Mouse (Mus musculus) hindlimb bud, embryonic 11.5 days (tissue): ENCODE data around the gene Zfp541.

Experiments
- DNase-seq: peaks from one replicate; pipeline ENCODE4 v3.0.0-alpha.2; 2012; ENCODE audit warnings: low read depth, low spot score; ENCODE audit errors: extremely low spot score

Zfp541 gene

DNA sequence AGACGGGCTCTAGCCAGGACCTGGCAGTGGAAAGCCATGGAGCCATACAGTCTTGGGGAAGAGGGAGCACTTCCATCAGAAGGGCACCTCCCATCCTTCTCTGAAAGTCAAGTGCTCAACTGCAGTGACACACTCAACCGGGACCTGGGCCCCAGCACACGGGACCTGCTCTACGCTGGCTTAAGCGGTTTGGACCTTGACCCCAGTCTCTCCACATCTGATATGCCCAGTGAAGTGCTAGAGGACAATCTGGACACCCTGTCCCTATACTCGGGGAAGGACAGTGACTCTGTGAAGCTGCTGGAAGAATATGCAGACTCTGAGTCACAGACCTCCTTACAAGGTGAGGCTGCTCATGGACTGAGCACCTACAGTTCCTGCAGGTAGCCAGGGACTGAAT lies 10.3 kb downstream of the Zfp541 start:
- DNase-seq: no peak

DNA sequence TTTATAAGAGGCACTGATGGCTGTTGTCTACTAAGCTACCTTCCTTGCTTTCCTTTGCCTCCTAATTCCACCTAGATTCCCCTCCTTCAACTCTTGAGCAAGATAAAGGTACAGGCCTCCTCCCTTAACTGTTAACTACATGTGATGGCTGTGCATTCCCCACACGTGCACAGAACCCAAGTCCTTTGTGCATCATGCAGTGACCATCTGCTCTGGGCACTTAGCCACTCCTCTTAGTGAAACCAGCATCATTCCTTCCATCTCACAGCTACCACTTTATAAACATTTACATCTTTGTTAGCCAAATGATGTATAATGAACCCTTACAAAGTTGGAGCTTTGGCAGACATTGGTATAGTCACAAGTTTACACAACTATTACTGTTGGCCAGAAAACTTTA lies 18.3 kb downstream of the Zfp541 start:
- no peak for DNase-seq

DNA sequence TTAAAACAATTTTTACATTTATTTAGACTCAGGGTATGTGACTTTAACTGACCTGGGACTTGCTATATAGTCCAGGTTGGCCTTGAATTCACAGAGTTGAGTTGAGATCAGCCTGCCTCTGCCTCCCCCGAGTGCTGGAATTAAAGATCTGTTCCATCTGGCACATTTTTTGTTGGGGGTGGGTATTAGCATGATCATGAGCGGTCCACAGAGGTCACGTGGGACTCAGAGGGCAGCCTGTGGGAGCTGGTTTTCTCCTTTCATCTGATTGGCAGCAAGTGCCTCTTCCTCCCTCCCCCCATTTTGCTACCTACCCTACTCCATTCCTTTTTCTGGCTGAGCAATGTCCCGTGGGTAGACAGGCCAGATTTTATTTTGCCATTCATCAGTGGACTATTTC lies 19.0 kb downstream of the Zfp541 start:
- DNase-seq: no peak

DNA sequence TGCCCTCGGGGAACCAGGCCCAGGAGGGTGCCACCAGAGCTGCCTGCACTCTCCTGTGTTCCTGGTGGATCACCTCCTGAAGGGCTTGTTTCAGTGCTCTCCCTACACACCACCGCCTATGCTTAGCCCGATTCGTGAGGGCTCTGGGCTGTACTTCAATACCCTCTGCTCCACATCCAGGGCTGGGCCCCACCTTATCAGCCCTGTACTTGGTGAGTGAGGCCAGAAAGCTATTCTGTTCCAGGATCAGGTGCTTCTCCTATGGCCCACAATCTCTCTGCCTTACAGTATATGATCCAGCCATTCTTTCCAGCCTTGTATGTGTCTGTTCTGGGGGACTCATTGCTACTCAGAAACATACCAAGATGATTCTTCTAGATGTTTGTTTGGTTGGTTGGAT lies 21.7 kb downstream of the Zfp541 start:
- DNase-seq: no peak

DNA sequence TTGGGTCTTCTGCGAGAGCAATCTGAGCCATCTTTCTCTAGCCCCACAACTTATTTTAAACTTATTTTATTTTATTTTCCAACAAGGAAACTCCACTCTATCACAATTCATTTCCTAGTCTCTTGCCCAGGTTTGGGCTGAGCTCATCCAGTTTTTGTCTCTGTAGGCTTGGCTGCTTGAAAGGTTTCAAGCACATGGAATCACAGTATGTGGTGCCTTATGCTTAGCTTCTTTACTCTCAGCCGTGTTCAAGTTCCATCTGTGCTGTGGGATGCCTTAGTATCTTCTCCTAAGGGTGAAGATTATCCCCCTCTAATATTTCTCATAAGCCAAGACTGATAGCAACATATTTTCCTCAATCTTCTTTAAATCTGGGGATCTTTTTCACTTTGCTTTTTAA lies 26.0 kb downstream of the Zfp541 start:
- no peak for DNase-seq

DNA sequence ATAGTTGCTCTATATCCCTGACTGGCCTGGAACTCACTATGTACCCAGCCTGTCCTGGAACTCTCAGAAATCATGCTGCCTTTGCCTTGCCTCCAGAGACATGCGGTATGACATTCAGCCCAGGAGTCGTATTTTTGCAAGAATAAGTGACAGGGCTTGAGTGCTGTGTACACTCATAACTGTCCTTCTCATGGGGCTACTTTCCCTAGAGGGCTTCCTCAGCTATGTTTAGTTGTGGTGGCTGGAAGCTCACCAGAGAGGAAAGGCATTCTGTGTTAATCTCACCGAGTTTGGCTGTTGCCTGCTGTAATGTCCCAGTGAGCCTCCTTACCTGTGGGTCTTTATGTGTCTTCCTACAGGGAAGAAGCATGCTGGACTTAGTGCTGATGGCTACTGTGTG lies 33.0 kb downstream of the Zfp541 start:
- no peak for DNase-seq

DNA sequence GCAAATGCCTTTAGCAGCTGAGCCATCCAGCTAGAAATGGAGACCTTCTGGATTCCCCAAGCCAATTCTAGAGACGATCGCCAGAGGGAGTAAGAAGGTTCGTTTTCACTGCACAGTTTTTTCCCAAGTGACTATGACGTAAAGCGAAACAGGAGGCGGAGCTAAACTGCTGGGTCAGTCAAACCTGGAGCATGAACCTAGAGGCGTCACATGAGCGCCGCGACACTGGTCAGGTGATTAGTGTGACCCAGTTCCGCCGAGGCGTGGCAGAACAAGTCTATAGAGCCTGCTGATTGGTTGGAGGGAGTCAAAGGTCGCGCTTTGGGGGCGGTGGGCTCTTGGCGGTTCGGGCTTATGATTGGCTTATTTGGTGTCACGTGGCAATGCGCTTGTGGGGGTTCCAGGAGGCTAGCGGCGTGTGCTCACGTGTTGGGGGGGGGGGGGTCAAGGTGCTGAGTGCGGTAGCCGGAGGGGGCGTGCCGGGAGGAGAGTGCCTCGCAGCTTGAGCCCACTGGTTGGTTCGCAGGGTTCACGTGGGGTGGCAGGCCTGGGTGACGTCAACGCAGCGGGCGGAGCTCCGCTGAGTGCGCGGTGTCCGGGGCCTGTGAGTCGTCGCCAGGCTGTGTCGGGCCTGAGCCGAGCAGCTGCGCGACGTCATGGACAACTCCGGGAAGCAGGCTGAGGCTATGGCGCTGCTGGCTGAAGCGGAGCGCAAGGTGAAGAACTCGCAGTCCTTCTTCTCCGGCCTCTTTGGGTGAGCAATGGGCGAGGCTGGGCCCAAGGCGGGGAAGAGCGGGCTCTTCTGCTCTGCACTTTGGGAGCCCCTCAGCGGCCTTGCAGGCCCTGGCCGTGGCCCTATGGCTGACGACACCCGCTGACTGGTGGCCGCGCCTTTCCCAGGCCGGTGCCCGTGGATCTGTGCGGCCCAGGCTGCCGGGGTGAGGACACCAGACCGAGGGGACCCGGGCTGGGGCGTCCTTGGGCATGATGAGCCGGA lies 36.7 kb downstream of the Zfp541 start, which contains the start of gene Napa:
Gene Napa (plus strand): TSS at position 438 of the 997 bp plus-strand sequence.
- DNase-seq: peak; percentile 99

DNA sequence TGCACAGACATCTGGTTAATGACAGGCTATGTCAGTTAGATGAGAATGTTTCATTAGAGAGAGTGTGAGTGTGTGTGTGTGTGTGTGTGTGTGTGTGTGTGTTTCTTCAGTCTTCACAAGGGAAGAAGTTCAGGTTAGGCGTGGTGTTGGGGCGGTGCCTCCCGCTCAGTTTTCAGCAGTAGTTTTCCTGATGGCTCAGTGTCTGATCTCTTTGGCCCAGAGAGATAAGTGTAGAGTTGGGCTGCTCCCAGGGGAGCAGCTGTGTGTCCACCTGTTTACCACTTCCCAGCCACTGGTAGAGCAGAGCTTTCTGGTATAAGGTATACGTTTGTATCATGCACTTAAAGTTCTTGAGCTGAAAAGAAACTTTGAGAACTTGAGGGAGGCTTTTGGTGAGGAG lies 38.3 kb downstream of the Zfp541 start:
- no peak for DNase-seq

DNA sequence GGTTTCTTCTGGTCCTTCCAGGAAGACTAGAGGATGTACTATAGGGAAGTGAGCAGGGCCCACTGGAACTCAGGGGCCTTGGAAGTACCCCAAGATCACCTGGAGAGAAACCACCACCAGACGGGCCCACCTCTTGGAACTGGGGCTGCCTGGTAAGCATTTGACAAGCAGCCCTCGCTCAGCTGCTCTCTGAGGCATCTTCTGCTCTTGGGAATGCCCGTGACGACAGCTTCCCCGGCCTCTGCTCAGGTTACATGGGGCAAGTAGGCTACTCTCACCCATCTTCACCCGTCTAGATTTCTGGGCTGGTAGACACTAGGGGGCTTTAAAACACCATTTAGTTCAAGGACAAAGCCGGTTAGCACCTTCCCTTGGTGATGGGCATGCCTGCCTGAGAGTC lies 39.5 kb downstream of the Zfp541 start:
- DNase-seq: no peak

DNA sequence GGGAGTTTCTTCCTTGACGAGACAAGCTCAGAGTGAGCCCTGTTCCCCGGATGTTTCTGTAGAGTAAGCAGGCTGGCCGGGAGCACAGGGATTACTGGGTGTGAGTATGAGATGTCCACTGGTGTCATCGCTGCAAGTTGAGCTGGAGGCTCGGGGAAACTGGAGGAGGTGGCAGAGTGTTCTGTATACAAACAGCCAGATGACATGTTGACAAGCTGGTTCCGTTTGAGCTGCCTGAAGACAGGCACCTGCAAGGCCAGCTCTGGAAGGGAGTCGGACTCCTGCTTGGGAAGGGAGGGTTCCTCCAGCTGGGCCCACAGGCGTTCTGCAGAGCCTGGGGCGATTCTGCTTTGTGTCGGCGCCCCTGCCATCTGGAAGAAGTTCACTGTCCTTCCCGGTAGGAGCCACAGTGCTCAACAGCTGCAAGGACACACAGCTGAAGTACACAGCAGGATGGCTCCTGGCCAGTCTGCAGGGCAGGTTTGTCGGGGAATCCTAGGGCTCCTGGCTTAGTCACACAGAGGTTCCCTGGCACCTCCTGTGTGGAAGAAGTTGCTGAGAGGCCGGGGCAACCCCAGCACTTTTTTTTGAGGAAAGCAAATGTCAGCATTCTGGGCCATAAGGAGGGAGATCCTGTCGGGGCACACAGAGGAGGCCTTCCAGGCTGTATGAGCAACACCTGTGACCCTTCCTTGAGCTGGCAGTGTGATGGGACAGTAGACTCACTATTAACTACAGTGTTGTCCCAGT lies 40.3 kb downstream of the Zfp541 start:
- no peak for DNase-seq

DNA sequence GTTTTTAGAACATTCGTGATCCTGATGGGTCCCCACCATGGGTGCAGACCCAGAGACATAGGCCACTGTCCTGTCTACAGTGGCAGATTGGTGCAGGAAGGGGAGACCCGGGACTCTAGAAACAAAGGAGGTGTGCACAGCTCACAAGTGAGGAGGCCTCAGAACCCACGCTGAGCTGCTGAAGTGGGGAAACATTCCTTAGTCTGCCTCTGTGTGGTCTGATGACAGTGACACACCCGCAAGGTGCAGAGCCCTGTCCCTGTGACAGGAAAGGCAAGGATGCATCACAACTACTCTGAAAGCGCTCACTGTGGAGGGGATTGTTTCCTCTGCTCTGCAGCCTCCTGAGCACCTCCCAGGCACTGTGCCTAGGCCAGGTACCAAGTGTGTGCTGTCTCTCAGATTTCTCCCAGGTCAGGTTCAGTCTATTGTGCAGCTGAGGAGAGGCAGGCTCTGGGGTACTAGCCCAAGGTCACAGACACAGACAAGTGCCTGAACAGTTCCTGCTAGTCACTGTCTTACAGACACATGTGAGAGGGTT lies 41.1 kb downstream of the Zfp541 start:
- DNase-seq: no peak

DNA sequence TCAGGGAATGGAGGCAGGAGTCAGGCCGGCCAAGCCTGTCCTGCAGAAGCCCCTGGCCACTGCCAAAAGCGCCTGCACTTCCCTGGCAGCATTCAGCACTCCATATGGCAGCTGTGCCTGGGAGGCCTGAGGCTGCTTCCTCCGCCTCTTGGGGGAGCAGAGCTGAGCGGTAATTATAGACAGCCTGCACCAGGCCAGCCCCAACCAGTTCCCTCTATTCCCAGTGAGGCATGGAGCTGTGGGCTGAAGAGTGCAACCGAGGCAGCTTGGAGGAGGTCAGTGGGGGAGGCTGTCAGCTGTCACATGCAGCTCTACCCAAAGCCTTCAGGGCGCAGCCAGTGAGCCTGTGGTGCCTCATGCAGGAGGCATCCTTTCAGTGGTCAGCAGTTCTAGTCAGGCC lies 42.1 kb downstream of the Zfp541 start:
- no peak for DNase-seq

DNA sequence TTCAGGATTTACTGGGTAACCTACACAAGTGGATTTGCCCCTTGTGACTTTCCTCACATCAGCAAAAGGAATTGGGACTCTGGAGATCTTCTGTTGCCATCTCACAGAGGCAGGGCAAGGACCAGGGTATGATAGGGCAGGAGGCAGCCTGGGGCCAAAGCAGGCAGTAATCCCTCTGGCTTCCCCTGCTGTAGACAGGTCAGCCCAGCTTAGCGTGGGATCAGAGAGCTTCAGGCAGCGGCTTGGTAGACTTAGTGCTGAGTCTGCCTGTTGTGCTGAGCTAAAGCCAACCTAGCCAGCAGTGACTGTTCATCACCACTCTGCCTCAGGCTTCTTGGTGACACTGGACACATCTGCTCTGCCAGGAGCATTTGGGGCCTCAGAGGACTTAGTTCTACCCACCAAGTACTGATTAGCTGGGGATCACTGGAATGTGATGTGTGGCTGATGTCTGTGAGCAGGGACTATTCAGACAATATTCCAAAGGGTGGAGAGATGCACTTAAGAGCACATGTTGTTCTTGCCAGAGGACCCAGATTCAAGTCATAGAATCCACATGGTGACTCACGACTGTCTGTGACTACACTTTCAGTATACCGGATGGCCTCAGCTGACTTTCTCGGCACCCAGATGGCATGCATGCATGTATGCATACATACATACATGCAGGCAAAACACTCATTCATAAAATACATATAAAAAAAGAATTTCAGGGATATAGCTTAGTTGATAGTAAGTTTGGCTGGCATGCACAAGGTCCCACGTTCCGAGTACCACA lies 43.2 kb downstream of the Zfp541 start:
- no peak for DNase-seq

DNA sequence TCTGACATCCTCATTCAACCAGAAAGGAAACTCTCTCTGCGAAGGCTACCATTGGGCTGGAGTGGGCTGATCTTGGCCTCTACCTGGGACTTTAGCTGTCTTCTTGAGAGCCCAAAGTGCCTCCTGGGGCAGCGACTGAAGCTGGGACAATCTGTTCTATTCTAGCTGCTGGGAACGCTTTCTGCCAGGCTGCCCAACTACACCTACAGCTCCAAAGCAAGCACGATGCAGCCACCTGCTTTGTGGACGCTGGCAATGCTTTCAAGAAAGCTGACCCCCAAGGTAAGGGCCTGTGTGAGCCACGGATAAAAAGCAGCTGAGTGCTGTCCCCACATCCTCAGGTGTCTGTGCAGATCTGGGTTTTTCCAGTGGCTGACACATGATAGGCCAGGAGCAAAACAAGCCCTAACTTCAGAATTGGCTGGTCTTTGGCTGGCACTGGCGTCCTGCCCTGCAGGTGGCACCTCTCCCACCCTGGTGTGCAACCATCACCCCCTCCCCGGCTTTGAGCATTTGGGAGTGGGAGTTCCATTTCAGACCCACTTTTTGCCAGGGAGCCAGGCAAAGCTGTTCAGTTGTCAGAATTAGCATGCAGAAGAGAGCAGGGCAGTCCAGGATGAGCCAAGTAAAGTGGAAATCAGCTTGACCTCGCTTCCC lies 47.4 kb downstream of the Zfp541 start:
- no peak for DNase-seq

DNA sequence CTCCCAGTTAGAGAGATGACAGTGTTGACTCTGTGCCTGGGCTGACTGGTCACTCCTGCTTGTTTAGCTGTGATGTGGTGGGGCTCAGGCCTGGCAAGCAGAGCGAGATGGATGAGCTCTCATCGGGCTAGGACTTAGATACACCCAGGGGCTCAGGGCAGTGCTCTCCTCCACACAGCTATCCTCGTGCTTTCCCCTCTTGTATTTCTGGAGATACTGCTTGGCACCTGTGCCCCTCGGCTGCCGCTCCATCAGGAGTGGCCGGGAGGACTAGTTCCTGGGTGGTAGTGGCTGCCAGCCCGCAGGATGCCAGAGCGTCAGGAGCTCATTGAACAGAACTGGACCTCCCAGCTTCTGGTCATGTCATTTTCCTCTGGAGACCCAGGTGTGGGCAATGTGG lies 48.5 kb downstream of the Zfp541 start:
- no peak for DNase-seq

DNA sequence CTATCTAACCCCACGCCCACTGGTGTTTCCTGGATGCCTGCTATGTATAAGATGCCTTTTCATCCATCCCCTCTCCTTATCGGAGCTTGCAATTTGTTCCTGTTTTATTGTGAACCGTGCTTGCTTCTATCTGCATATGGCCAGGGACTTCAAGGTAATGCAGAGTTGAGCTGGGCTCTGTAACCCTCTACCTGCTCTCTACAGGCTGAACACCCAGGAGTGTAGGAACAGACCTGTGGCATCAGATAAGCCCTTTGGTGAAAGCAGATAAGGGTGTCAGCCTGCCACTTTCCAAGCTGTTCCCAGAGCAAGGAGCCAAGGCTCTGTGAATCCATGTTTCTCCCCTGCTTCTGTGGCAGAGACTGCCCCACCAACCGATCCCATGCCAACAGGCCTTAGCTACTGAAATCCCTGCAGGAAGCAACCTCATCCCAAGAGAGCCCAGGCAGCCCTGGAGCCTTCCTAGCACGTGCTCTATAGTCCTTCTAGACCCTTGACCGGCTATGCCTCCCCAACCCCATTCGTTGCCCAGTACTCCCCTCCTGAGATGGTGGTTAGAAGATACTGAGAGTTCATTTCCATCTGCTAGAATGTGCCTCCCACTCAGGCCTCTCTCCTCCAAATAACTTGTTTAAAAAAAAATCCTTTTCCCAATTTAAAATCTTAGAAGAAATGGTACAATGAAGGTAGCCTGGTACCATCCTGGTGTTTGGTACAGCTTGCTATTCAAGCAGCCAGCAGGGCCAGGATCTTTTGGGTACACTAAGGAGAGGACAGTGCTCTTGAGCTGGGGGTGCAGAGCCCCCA lies 49.9 kb downstream of the Zfp541 start:
- no peak for DNase-seq

DNA sequence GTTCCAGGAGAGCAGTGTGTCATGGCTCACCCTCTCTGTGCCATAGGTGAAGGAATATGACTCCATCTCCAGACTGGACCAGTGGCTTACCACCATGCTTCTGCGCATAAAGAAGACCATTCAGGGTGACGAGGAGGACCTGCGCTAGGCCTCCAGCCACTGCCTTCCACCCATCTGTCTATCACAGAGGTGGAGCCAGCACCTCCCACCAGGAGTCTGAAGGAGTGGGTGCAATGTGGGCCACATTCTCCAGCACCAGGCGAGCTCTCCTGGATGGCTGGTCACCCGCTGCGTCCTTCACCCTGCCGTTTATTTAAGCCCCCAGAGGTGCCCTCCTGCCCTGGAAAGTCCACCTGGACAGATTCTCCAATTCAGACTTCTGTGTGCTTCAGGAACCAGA lies 54.8 kb downstream of the Zfp541 start:
- DNase-seq: no peak

DNA sequence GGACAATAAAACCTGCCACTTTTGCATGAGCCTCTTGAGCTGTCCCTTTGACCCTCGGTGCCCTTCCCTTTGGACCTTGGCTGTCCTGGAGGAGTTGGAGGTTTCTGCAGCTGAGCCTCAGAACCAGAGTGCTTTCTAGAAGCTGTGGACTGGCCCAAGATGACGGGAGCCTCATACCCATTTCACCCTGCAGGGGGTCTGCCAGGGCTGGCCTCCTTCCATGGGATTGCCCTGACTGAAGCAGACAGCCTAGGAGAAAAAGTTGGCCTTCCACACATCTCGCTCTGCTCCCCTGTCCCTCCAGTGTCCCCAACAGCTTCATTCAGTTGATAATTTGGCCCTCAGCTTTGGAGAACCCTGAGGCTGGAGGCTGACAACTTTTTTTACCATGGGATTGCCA lies 55.5 kb downstream of the Zfp541 start:
- DNase-seq: no peak

DNA sequence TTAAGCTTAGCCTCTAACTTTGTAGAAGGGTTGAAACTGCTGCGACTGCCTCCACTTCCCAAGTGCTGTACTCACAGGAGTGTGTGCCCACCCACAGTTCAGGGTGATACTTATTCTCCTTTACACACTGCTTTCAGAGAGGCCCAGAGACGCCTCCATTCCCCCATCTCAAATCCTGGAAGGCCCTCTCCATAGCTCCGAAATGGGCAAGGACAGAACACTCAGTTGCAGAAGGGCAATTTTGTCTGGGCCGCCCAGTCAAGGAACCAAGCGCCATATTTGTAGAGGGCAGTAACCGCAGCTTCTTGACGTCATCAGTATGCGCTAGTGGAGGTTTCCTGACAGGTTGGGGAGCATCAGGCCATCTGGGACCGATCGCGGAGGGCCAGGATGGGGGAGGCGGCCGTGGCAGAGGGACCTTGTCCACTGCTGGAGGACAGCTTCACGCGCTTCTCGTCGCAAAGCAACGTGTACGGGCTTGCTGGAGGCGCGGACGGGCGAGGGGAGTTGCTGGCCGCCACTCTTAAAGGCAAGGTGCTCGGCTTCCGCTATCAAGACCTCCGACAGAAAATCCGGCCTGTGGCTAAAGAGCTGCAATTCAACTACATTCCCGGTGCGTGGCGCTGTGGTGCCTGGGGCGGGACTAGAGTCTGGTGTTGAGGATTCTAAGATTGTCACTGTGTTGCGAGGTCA lies 58.1 kb downstream of the Zfp541 start, which contains the start of gene Kptn:
Gene Kptn (plus strand): TSS at position 327 of the 693 bp plus-strand sequence.
- peak; percentile 83 for DNase-seq
